Mouse (Mus musculus) spleen, adult 2 months (tissue): ENCODE measurements around the gene Col6a3. TPM values are rescaled to one million over a fixed set of nuclear protein-coding genes. Genes with fewer than 3 reads are reported as not detected.

ENCODE experiments used
- DNase-seq, 2 experiments: peaks; one replicate each; pipeline versions ENCODE4 v3.0.0 to v3.0.0-alpha.2; 2012 to 2021; ENCODE audit warnings: low spot score in 2 of 2, low read depth in 1 of 2
- H3K27ac ChIP-seq: fragments of 200-500 bp; 2 replicates; pipeline ENCODE4 v1.5.1; 2012; ENCODE audit warnings: low read length, inconsistent platforms; ENCODE audit not compliant: insufficient read depth
- H3K27me3 ChIP-seq: fragments of 200-500 bp; 2 replicates; pipeline ENCODE4 v1.6.1; 2012; ENCODE audit warnings: mild to moderate bottlenecking, moderate library complexity, low read length, inconsistent platforms; ENCODE audit not compliant: control insufficient read depth, insufficient read depth
- H3K36me3 ChIP-seq: fragments of 200-500 bp; 2 replicates; pipeline ENCODE4 v1.6.1; 2012; ENCODE audit warnings: mild to moderate bottlenecking, low read length, inconsistent platforms; ENCODE audit not compliant: control insufficient read depth, insufficient read depth
- H3K4me1 ChIP-seq: fragments of 200-500 bp; 2 replicates; pipeline ENCODE4 v1.6.1; 2011; ENCODE audit warnings: inconsistent platforms; ENCODE audit not compliant: control insufficient read depth, insufficient read depth, insufficient read length
- H3K4me3 ChIP-seq: fragments of 200-500 bp; 2 replicates; pipeline ENCODE4 v1.5.1; 2011; ENCODE audit warnings: mild to moderate bottlenecking, inconsistent platforms; ENCODE audit not compliant: insufficient read depth, insufficient read length; ENCODE audit errors: extremely low read depth
- CTCF ChIP-seq: fragments of 200-500 bp; IDR thresholded peaks from 2 replicates; pipeline ENCODE4 v1.5.1; 2011; ENCODE audit warnings: mild to moderate bottlenecking, inconsistent platforms; ENCODE audit not compliant: insufficient read depth, insufficient read length, insufficient replicate concordance; ENCODE audit errors: extremely low read depth
- POLR2A ChIP-seq: fragments of 200-500 bp; IDR thresholded peaks from 2 replicates; pipeline ENCODE4 v1.6.1; 2011; ENCODE audit warnings: low read depth, low read length, inconsistent platforms
- WGBS: fragments of 180-500 bp; shearing (Covaris S2); methylation state at CpG from one replicate; pipeline ENCODE4 v1.1.7; 2018; 5-methylcytosine and 5-hydroxymethylcytosine counted together
- polyA plus RNA-seq: library from polyadenylated mRNA; depleted of rRNA; stranded (reverse); fragments of >200 nt; gene quantifications from 2 replicates; pipeline ENCODE4 v1.2.3, GENCODE M21; 2012

The Col6a3 gene
- polyA plus RNA-seq, 1 experiment: 5.7 TPM

- Histone ChIP-seq H3K4me3 (no peak overlapping the region), H3K4me1 (no peaks in the 10 kb centered on the region), H3K27me3 (no peaks in the 10 kb centered on the region), H3K27ac (no peak overlapping the region), H3K36me3 (no peaks in the 10 kb centered on the region)
- WGBS: 77% methylated on average over 3 of the region's 3 CpGs
- TF ChIP-seq CTCF (no peak), POLR2A (no peak)
- no peak for DNase-seq
Measured at GRCm38 (mm10) chr1:90800466-90800865, 43.3 kb downstream of the Col6a3 start.

- no peaks in the 10 kb centered on the region for H3K27me3 ChIP-seq
- no peaks in the 10 kb centered on the region for H3K36me3 ChIP-seq
- no peak for DNase-seq
- no peak overlapping the region for H3K27ac ChIP-seq
- no peaks in the 10 kb centered on the region for H3K4me1 ChIP-seq
- 75% methylated on average over 6 of the region's 6 CpGs for WGBS
- no peak for TF ChIP-seq POLR2A
- no peak for TF ChIP-seq CTCF
- H3K4me3 ChIP-seq: no peak overlapping the region
Measured at GRCm38 (mm10) chr1:90797276-90797891, 46.4 kb downstream of the Col6a3 start.

GRCm38 (mm10) chr1:90793368-90793767, 50.4 kb downstream of the Col6a3 start:
- no peaks in the 10 kb centered on the region for H3K27me3 ChIP-seq
- TF ChIP-seq POLR2A: no peak
- no peak for TF ChIP-seq CTCF
- no peak overlapping the region for H3K27ac ChIP-seq
- WGBS: 88% methylated on average over 4 of the region's 4 CpGs
- H3K4me1 ChIP-seq: no peaks in the 10 kb centered on the region
- H3K4me3 ChIP-seq: no peak overlapping the region
- DNase-seq: no peak
- no peaks in the 10 kb centered on the region for H3K36me3 ChIP-seq

GRCm38 (mm10) chr1:90790925-90791324, 52.8 kb downstream of the Col6a3 start:
- Histone ChIP-seq H3K36me3 (no peaks in the 10 kb centered on the region), H3K27me3 (no peaks in the 10 kb centered on the region), H3K27ac (no peak overlapping the region), H3K4me3 (no peak overlapping the region), H3K4me1 (no peaks in the 10 kb centered on the region)
- DNase-seq: no peak
- TF ChIP-seq CTCF (no peak), POLR2A (no peak)
- WGBS: 82% methylated on average over 4 of the region's 4 CpGs

DNA sequence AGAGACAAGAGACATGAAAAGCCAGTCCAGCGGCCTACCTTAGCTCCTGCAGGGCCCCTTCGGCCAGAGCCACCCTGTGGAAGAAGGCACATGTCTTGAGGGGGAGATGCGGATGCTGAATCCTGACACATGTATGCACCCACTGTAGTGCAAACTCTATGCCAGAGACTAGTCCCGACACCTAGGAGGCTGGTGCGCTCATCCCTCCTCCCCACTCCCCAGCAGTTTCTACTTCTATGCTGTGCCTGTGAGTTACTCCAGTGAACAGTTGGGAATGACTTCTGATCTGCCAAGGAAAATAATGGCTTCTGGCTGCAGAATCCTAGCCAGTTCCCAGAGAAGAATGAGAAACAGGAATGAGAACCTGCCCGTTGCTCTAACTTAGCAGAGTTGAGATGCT, 54.3 kb downstream of the Col6a3 start:
- no peak for DNase-seq
- TF ChIP-seq CTCF (no peak), POLR2A (no peak)
- Histone ChIP-seq H3K27me3 (no peaks in the 10 kb centered on the region), H3K36me3 (no peaks in the 10 kb centered on the region), H3K27ac (no peak overlapping the region), H3K4me1 (no peaks in the 10 kb centered on the region), H3K4me3 (no peak overlapping the region)
- 87% methylated on average over 6 of the region's 6 CpGs for WGBS

DNA sequence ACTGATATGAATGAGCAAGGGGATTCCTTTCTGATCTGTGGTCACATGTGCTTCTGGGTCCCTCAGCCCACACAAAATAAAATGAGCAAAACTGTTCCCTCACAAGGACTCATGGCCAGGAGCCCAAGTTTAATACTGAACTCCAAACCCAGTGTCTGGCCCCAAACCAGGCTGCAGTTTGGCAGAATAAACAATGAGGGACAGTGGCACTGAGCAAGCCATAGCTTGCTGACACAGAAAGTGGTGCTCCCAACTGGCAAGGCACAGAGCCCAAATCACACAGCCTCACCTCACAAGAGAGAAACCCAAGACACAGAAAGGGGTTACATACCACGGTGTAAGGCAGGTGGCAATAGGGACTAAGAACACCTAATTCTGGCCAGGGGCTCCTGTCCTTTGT, 63.3 kb downstream of the Col6a3 start:
- TF ChIP-seq POLR2A: no peak
- no peak for TF ChIP-seq CTCF
- no peaks in the 10 kb centered on the region for H3K4me1 ChIP-seq
- H3K27me3 ChIP-seq: no peaks in the 10 kb centered on the region
- DNase-seq: no peak
- no peak overlapping the region for H3K4me3 ChIP-seq
- H3K36me3 ChIP-seq: no peaks in the 10 kb centered on the region
- WGBS: 81% methylated on average over 1 of the region's 1 CpGs
- no peak overlapping the region for H3K27ac ChIP-seq

DNA sequence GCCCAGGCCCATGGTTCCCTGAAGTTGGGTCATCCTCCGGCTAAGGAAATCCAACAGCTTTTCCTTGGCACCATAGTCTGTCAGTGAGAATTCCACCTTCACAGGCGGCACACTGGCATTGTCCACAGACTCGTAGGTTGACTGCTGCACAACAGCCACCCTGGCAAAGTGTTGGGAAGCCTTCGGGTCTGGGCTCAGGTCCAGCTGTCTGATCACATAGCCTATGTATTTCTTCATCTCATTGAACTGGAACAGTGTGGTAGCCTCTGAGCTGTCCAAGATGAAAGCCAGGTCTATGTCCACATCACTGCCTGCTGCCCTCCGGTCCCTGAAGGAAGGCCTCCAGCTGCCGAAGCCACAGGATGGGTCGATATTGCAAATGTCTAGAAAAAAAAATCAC, 64.7 kb downstream of the Col6a3 start:
- Histone ChIP-seq H3K27ac (no peak overlapping the region), H3K27me3 (no peaks in the 10 kb centered on the region), H3K36me3 (no peaks in the 10 kb centered on the region), H3K4me1 (no peaks in the 10 kb centered on the region), H3K4me3 (no peak overlapping the region)
- WGBS: 85% methylated on average over 7 of the region's 7 CpGs
- TF ChIP-seq POLR2A (no peak), CTCF (no peak)
- DNase-seq: no peak
